Mouse (Mus musculus) liver, embryonic 14.5 days (tissue): ENCODE results near the gene Slc2a9. TPM values are rescaled to one million over a fixed set of nuclear protein-coding genes. Genes with fewer than 3 reads are reported as not detected.

Experiments
- ATAC-seq: fragments of 200-750 bp; cut with Nextera tagmentation; 2 replicates; pipeline ENCODE4 v1.8.0; 2017; ENCODE audit warnings: moderate number of reproducible peaks, mild to moderate bottlenecking, moderate library complexity; ENCODE audit not compliant: insufficient read depth
- DNase-seq, 3 experiments: peaks; one replicate each; pipeline ENCODE4 v3.0.0-alpha.2; 2012 to 2013; ENCODE audit warnings: low read depth in 3 of 3, low spot score in 3 of 3
- H3K27ac ChIP-seq: fragments of 300-500 bp; sonication (generic); 2 replicates; pipeline ENCODE4 v1.5.1; 2014; ENCODE audit warnings: moderate library complexity, mild to moderate bottlenecking, control low read depth, inconsistent platforms
- H3K27me3 ChIP-seq: fragments of 300-500 bp; sonication (generic); 2 replicates; pipeline ENCODE4 v1.6.1; 2014; ENCODE audit warnings: mild to moderate bottlenecking, low read length, moderate library complexity; ENCODE audit not compliant: control insufficient read depth, insufficient read depth
- H3K36me3 ChIP-seq: fragments of 300-500 bp; sonication (generic); replicated peaks from 2 replicates; pipeline ENCODE4 v1.6.1; 2014; ENCODE audit warnings: low read depth; ENCODE audit not compliant: control insufficient read depth, insufficient read depth
- H3K4me1 ChIP-seq, 2 experiments: fragments of 200-500 bp in 1 of 2; fragments of 300-500 bp in 1 of 2; sonication (generic) in 1 of 2; replicated peaks; 2 replicates each; pipeline ENCODE4 v1.6.1; 2012 to 2014; ENCODE audit warnings: antibody characterized with exemption in 1 of 2, inconsistent platforms in 1 of 2, low read length in 1 of 2; ENCODE audit not compliant: control insufficient read depth in 2 of 2, insufficient read depth in 2 of 2
- H3K4me2 ChIP-seq: fragments of 300-500 bp; sonication (generic); 2 replicates; pipeline ENCODE4 v1.6.1; 2014; ENCODE audit warnings: low read depth, mild to moderate bottlenecking, control low read depth, moderate library complexity
- H3K4me3 ChIP-seq, 2 experiments: fragments of 200-500 bp in 1 of 2; fragments of 300-500 bp in 1 of 2; sonication (generic) in 1 of 2; 2 replicates each; pipeline ENCODE4 v1.5.1; 2012 to 2014; ENCODE audit warnings: low read depth in 2 of 2, low read length in 2 of 2, mild to moderate bottlenecking in 2 of 2, control low read depth in 1 of 2, inconsistent platforms in 1 of 2, moderate library complexity in 1 of 2; ENCODE audit not compliant: insufficient read depth in 1 of 2
- H3K9ac ChIP-seq: fragments of 300-500 bp; sonication (generic); replicated peaks from 2 replicates; pipeline ENCODE4 v1.6.1; 2014; ENCODE audit warnings: mild to moderate bottlenecking, control low read depth, moderate library complexity
- H3K9me3 ChIP-seq: fragments of 300-500 bp; sonication (generic); 2 replicates; pipeline ENCODE4 v1.6.1; 2016; ENCODE audit warnings: low read length, mixed read lengths; ENCODE audit not compliant: control insufficient read depth
- CTCF ChIP-seq: IDR thresholded peaks from 2 replicates; pipeline ENCODE4 v1.5.1; 2016; ENCODE audit warnings: antibody characterized with exemption, low read depth, control low read depth
- EP300 ChIP-seq: IDR thresholded peaks from 2 replicates; pipeline ENCODE4 v1.6.1; 2016; ENCODE audit warnings: antibody characterized with exemption, low read depth
- WGBS: fragments of 180-500 bp; shearing (Covaris S2); extraction: QIAGEN DNeasy Blood & Tissue Kit; methylation state at CpG from one replicate; pipeline ENCODE4 v1.1.7; 2014; ENCODE audit not compliant: insufficient replicate concordance; 5-methylcytosine and 5-hydroxymethylcytosine counted together
- polyA plus RNA-seq, 2 experiments: library from polyadenylated mRNA; depleted of rRNA in 1 of 2; stranded (reverse) in 1 of 2; unstranded in 1 of 2; fragments of >200 nt; fragmentation: Nextera tagmentation in 1 of 2; extraction: Ambion mirVana in 1 of 2; gene quantifications; 2 replicates each; pipeline versions ENCODE4 v1.2.1 to v1.2.3; 2012 to 2014

Gene Slc2a9
- polyA plus RNA-seq, 2 experiments = 1.6 to 1.9 TPM

DNA sequence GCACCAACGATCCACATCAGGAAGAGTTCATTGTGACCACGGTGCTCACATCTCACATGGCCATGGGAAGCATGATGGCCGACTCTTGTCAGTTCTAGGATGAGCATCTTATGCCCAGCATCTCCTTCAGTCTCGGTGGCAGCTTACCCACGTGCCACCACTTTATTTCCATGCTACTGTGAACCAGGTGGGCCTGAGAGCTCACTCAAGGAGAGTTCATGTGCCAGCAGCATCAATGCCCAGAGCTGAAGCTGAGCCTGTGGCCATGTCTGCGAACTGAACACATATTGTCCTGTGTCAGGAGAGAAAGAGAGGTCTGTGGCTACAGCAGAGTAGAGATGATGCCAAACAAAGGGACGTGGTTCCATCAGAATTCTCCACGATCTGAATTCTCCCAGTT, 53.3 kb downstream of the Slc2a9 start:
- DNase-seq (no peak), ATAC-seq (no peak)
- H3K4me1 ChIP-seq = no peaks in the 10 kb centered on the region
- H3K27ac ChIP-seq = no peak overlapping the region
- H3K36me3 ChIP-seq = no peaks in the 10 kb centered on the region
- no peak overlapping the region for H3K9ac ChIP-seq
- TF ChIP-seq CTCF = no peak
- TF ChIP-seq EP300 = no peak
- no peaks in the 10 kb centered on the region for H3K27me3 ChIP-seq
- no peak overlapping the region for H3K4me3 ChIP-seq
- H3K9me3 ChIP-seq = no peaks in the 10 kb centered on the region
- 59% methylated on average over 8 of the region's 8 CpGs for WGBS
- H3K4me2 ChIP-seq = no peak overlapping the region

DNA sequence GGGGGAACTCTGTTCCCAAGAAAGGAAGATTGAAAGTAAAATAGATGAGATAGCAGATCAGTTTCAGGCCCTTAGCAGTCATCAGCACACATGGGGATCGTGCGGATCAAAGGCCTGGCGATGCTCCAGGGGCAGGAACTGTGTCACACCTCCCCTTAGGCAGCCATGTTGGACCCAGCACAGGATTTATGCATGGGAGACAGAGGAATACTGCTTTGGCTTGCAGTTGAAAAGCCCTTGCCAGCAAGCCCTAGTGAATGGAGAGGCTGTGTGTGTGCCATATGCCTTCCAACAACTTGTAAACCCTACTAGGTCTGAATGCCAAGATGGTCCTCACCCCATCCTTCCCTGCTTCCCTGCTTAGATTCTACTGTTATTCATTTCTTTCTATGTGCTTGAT, 54.8 kb downstream of the Slc2a9 start:
- WGBS = 80% methylated on average over 3 of the region's 3 CpGs
- no peaks in the 10 kb centered on the region for H3K27me3 ChIP-seq
- H3K9ac ChIP-seq = no peak overlapping the region
- ATAC-seq (no peak), DNase-seq (no peak)
- no peaks in the 10 kb centered on the region for H3K4me1 ChIP-seq
- H3K36me3 ChIP-seq = no peaks in the 10 kb centered on the region
- TF ChIP-seq CTCF = no peak
- no peak for TF ChIP-seq EP300
- no peak overlapping the region for H3K4me2 ChIP-seq
- H3K27ac ChIP-seq = no peak overlapping the region
- no peaks in the 10 kb centered on the region for H3K9me3 ChIP-seq
- H3K4me3 ChIP-seq = no peak overlapping the region

DNA sequence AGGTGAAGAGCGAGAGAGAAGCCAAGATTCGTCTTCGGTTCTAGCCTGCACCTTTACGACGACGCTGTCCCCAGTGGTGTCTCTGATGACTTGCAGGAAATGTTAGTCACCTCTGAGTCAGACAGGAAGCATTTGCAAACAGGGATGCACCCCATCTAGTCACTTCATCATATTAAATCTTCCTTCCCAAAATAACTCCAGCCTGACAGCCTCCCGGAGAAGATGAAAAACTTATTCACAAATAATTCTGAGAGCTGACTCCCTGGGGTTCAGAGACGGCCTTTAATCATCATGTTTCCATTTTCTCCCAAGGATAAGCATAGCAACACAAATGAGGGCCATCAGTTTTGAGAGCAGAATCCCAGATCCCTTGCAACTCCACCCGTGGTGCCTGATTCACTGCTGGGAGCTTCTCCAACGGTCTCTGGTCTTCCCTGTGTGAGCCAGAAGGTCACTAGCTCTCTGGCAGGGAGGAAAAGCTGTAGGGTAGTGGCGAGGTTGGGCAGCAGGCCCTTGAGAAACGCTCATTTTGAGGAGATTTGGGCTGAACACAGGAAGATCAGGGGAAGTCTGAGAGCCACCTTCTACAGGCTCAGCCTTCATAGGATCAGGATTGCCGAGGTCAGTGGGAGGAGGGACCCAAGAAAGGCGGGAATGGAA, 56.5 kb downstream of the Slc2a9 start:
- WGBS = 49% methylated on average over 14 of the region's 14 CpGs
- TF ChIP-seq EP300 (no peak), CTCF (no peak)
- no peak overlapping the region for H3K4me2 ChIP-seq
- no peak overlapping the region for H3K4me3 ChIP-seq
- no peak overlapping the region for H3K27ac ChIP-seq
- no peak for ATAC-seq
- H3K9me3 ChIP-seq = no peaks in the 10 kb centered on the region
- no peaks in the 10 kb centered on the region for H3K36me3 ChIP-seq
- no peak for DNase-seq
- H3K4me1 ChIP-seq = no peaks in the 10 kb centered on the region
- no peaks in the 10 kb centered on the region for H3K27me3 ChIP-seq
- H3K9ac ChIP-seq = no peak overlapping the region

- DNase-seq (no peak), ATAC-seq (no peak)
- H3K27ac ChIP-seq = no peak overlapping the region
- no peaks in the 10 kb centered on the region for H3K9me3 ChIP-seq
- no peaks in the 10 kb centered on the region for H3K4me1 ChIP-seq
- TF ChIP-seq EP300 (no peak), CTCF (no peak)
- 57% methylated on average over 10 of the region's 10 CpGs for WGBS
- no peaks in the 10 kb centered on the region for H3K36me3 ChIP-seq
- no peak overlapping the region for H3K4me3 ChIP-seq
- H3K9ac ChIP-seq = no peak overlapping the region
- no peak overlapping the region for H3K4me2 ChIP-seq
- H3K27me3 ChIP-seq = no peaks in the 10 kb centered on the region
Observed at GRCm38 (mm10) chr5:38441088-38441839, 61.7 kb downstream of the Slc2a9 start.

DNA sequence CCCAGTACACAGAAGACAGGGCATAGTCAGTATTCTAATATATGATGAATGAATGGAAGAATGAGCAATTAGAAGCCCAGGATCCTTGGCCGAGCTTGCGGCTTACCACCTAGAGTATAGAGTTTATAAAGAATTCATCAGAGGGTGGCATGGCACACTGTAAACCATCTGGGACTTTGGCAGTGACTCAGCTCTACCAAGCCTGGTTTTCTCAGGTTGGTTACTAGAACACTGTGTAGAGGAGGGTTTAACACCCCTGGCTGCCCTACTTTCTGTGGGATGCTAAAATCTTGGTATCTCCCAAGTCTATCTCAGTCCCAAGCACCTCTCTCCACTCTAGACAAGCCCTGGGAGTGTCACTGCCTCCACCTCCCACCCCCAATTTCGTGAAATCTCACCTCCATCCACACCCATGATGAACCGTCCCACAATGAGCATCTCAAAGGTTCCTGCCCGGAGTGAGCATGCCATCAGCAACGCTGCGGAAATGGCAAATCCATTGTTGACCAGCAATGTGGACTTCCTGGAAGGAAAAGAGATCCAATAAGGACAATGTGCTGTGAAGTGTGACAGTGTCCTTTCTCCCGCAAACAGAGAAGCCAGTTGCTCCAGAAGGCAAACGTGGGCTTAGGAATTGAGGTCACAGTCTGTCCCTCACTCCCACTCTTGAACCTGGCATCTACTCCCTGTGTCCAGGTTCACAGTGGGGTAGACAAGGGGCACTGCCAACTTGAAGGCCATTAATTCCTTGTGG, 62.5 kb downstream of the Slc2a9 start:
- Histone ChIP-seq H3K4me1 (no peaks in the 10 kb centered on the region), H3K27ac (no peak overlapping the region), H3K27me3 (no peaks in the 10 kb centered on the region), H3K9me3 (no peaks in the 10 kb centered on the region), H3K4me2 (no peak overlapping the region), H3K36me3 (no peaks in the 10 kb centered on the region), H3K4me3 (no peak overlapping the region), H3K9ac (no peak overlapping the region)
- ATAC-seq = no peak
- DNase-seq = no peak
- TF ChIP-seq CTCF (no peak), EP300 (no peak)
- 62% methylated on average over 9 of the region's 9 CpGs for WGBS
